Mouse (Mus musculus): Measurements from ENCODE around the gene Sgpl1.

The Sgpl1 gene

DNA sequence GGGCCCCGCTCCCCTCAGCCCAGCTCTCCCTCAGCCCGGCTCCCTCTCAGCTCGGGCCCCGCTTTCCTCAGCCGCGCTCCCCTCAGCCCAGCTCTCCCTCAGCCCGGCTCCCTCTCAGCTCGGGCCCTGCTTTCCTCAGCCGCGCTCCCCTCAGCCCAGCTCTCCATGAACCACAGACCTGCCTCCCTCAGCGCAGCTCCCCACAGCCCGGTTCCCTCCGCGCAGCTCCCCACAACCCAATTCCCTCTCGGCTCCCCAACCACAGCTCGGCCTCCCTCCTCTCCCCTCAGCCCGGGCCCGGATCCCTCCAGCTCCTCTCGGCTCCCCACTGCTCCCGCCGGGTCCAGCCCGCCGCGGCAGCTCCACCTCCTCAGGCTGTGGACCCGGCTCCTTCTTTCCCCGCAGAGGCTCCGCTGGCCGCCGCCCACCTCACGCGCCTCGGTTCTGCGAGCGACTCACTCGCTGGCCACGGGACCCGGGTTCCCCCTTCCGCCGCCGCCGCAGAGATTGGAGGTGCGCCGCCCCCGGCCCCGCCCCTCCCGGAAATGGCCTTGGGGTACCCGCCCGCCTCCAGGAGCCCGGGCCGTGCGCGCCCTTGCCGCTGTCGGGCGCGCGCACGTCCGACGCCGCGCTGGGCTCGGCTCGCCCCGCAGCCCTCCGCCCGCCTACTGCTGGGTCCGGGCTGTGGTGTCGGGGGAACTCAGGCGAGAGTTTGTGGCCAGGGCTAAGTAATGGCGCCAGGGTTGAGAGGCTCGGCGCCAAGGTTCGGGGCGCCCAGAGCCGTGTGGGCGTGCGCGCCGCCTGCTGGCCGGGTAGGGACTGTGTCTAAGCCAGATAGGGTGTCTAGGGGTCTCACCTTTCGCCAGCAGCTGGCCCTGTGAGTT lies at the start of gene Sgpl1:
TSS of gene Sgpl1 (minus strand) at position 547 of the 884 bp plus-strand sequence.
- DNase-seq (ENCODE audit: low read depth, low spot score) = peak; percentile 95

GRCm38 (mm10) chr10:61195718-61196291 lies 48.3 kb upstream of the Sgpl1 start:
- no peak for DNase-seq (ENCODE audit: low read depth, low spot score)

- no peak for DNase-seq (ENCODE audit: low read depth, low spot score)
These were observed 47.7 kb upstream of the Sgpl1 start for GRCm38 (mm10) chr10:61195216-61195615.

DNA sequence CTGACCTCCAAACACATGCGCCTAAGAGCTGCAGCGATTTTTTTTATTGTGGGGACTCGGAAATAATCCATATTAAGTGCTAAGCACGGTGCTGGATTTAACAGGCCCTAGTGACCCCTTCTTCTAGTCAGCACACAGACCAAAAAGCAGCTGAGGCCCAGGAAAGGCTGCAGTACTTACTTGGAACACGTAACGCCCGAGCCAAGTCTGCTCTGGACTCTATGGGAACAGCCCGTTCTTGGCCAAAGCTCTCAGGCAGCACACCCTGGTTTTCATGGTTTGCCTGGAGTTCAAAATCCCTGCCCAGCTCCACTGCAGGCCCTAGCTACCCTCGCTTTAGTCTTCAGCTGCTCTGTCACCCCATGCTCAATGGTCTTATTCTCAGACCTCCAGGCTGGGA lies 47.1 kb upstream of the Sgpl1 start:
- DNase-seq (ENCODE audit: low read depth, low spot score) = no peak

GRCm38 (mm10) chr10:61188010-61188409 lies 40.5 kb upstream of the Sgpl1 start:
- DNase-seq (ENCODE audit: low read depth, low spot score) = no peak

DNA sequence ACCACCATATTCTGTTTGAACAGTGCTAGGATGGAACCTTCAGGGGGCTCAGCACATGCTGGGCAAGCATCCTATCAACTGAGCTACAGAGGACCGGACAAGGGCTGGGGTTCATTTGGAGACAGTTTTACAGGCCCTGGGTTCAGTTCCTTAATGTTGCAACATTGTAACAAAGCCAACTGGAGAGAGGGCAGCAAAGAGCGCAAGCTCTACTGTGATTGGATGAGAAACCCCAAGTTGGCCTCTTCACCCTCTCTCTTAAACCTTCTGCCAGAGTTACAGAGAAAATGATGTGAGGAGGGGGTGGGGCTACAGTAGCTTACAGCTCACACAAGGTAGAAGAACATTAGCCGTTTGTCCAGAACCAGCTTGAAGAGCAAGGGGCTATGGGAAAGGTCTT lies 39.5 kb upstream of the Sgpl1 start:
- no peak for DNase-seq (ENCODE audit: low read depth, low spot score)

- DNase-seq (ENCODE audit: low read depth, low spot score) = no peak
These were observed 32.4 kb upstream of the Sgpl1 start for GRCm38 (mm10) chr10:61179927-61180326.

- no peak for DNase-seq (ENCODE audit: low read depth, low spot score)
These were observed 31.2 kb upstream of the Sgpl1 start for GRCm38 (mm10) chr10:61178687-61179086.

- DNase-seq (ENCODE audit: low read depth, low spot score) = no peak
These were observed 30.2 kb upstream of the Sgpl1 start for GRCm38 (mm10) chr10:61177751-61178150.

DNA sequence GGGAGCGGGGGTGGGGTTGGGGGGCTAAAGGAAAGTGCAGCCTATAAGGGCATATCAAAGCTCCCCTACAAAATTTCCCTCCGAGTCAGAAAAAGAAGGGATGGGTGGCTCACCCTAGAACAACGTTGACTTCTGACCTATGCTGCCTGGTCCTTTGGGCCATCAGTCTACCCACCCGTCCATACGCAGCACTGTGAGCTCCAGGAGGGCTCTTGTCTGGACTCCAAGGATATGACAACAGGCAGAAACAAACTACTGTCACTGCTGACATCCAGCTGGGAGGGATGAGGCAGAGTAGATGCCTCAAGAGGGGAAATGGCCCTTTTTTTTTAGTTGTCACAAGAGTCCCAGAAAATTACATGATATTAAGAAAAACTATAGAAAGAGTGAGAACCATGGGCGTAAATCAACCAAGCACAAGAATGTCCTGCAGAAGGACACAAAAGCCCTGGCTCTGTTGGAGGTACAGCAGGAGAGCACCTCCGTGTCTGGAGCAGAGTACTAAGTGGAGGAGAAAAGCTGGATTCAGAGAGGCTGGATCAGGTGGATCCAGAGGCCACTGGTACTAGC lies 28.8 kb upstream of the Sgpl1 start:
- no peak for DNase-seq (ENCODE audit: low read depth, low spot score)

DNA sequence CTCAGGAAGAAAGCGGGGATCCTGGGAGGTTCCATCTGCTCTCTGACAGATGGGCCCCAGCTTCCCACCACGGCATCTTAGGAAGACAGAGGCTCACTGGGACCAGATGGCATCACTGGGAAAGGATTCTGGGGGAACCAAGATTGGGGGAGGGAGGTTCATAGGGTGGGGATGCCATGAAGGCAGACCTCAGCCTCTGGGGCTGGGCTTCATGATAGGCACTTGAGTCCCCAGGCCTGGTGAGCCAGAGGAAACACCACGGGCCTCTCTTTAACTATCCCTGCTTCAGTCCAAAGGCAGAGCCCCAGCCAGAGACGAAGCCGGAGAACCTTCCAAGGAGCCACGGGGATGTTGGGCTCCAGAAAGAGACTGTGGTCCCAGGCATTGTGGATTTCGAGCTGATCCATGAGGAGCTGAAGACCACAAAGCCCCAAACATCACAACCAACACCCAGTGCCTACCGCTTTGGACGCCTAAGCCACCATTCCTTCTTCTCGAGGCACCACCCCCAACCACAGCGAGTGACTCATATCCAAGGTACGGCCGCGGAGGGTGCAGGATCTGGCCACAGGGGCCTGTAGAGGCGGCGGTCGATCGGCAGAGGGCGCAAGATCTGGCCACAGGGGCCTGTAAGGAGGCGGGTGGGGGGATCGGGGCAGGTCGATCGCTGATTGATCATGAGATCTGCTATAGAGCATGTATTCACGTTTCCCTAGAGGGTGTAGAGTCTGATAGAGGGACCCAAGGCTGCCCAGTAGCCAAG lies 28.1 kb upstream of the Sgpl1 start:
- DNase-seq (ENCODE audit: low read depth, low spot score) = peak; percentile 12

DNA sequence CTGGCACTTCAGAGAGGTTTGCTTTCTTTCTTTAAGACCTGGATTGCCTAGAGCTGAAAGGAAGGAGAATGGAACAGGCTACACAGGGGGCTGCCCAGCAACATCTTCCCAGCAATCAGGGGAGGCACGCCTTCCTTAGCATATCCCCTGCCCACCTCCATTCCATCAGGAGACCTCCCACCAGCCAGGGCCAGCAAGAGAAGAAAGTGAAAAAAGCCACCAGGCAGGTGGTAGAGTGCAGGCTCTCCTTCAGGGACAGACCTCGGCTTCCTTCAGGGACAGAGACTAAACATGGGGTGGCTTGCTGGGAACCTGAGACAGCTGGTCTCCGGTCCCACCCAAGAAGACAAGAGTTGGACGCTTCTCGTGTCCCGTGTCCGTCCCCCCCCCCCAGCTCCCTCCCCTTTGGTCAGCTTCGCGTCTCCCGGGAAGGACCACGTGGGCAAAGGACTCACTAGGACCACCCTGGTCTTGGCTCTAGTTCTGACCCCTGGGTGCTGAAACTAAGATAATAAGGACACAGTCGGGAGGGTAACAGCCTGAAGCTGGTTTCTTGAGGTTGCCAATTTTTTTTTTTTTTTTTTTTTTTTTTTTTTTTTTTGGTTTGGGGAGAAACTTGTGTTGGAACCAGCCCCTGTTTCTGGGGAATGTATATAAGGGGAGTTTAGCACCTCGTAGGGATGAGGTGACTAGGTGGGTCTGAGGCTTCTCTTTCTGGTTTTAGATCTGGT lies 27.4 kb upstream of the Sgpl1 start:
- no peak for DNase-seq (ENCODE audit: low read depth, low spot score)

GRCm38 (mm10) chr10:61172496-61172895 lies 25.0 kb upstream of the Sgpl1 start:
- DNase-seq (ENCODE audit: low read depth, low spot score) = no peak

DNA sequence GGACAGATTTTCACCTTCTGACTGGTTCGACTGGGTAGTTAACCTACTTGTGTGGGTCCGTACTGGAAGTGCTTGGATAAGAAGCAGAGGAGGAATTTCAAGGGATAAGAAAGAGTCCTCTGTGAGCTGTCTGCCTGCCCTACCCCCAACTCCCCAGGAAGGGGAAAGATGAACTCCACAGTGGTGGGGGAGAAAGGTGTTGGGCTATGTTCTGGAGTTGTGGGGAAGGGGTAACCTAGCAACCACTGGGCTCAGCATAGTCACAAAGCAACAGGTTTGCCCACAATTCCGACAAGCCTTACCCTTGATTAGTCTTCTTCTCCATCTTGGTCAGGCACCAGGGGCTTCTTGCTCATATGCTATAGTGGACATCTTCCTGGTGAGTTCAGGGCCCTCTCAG lies 24.2 kb upstream of the Sgpl1 start, which contains the start of gene Tbata:
TSS of gene Tbata (plus strand) at position 301 of the 400 bp plus-strand sequence.
- no peak for DNase-seq (ENCODE audit: low read depth, low spot score)

GRCm38 (mm10) chr10:61168393-61168792 lies 20.9 kb upstream of the Sgpl1 start:
- no peak for DNase-seq (ENCODE audit: low read depth, low spot score)

DNA sequence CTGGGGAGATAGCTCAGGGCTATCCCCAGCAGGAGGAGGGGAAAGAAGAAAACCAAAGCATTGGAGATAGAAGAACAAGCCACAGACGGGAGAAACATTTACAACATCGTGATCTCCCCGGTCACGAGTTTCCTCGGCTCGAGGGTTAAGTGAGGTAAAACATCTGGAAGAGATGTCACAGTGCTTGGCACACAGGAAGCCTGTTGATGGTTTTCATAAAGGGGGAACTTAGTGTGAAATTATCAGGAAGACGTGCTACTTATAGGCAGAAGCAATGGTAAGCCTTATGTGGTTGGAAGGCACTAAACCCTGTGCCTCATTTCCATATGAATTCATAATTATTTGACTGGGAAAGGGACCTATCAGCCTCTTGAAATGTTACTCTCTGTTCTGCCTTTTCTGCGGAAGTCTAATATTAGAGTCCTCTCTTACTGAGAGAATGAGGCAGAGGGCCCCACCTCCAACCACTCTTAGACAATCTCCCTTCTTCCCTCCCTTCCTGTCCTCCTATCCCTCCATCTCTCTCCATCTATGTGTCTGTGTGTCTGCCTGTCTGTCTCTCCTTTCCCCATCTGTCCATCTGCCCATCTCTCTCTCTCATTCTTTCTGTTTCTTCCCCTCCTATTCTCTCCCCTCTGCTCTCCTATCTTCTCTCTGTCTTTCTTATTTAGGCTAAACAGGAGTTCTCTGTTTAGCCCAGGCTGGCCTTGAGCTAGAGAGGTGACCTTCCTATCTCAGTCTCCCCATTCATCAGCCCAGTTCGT lies 20.0 kb upstream of the Sgpl1 start:
- DNase-seq (ENCODE audit: low read depth, low spot score) = no peak

- DNase-seq (ENCODE audit: low read depth, low spot score) = no peak
These were observed 14.9 kb upstream of the Sgpl1 start for GRCm38 (mm10) chr10:61162366-61162765.

- no peak for DNase-seq (ENCODE audit: low read depth, low spot score)
These were observed 13.2 kb upstream of the Sgpl1 start for GRCm38 (mm10) chr10:61160671-61161070.

- no peak for DNase-seq (ENCODE audit: low read depth, low spot score)
These were observed 12.6 kb upstream of the Sgpl1 start for GRCm38 (mm10) chr10:61160089-61160488.

- DNase-seq (ENCODE audit: low read depth, low spot score) = no peak
These were observed 11.1 kb upstream of the Sgpl1 start for GRCm38 (mm10) chr10:61158594-61158993.

- no peak for DNase-seq (ENCODE audit: low read depth, low spot score)
These were observed 8.9 kb upstream of the Sgpl1 start for GRCm38 (mm10) chr10:61156453-61156852.

Data from CD4-positive helper T cell, adult 2 months (primary cell).